Mouse (Mus musculus) adrenal gland, adult (tissue): ENCODE measurements around the gene Tfpi.

Experiments
- DNase-seq, 2 experiments: peaks; one replicate each; pipeline ENCODE4 v3.0.0; 2022 to 2023; ENCODE audit warnings: low spot score in 1 of 2; ENCODE audit not compliant: inconsistent age in 2 of 2

Gene Tfpi

GRCm38 (mm10) chr2:84474651-84475050 is 1.9 kb downstream of the Tfpi start:
- DNase-seq: peak; percentile 54 to 86

DNA sequence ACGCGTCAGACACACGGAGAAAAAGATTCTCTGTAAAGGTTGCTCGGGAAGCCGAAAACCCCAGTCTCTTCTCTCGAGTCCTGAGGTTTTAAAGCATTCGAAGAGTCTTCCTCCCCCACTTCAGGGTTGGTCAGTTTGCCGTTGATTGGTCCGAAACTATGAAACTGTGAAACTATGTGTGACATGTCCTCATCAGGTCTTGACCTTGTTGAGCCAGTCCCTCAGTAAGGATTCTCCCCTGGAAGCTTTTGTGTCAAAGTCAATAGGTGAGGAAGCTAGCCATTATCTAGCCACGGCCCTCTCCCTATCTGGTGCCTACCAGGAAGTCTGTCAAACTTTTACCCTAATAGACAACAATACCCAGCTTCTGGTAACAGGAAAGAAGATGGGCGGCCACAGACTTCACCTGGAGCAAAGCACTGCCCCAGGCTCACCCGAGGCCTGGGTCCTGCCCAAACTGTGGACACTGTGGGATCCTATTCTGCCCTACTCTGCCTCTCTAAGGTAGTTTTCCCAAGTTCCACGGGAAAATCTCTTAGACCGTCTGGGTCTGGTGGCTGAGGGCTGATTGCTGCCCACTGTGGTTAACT is 2.5 kb downstream of the Tfpi start:
- DNase-seq: no peak

GRCm38 (mm10) chr2:84467391-84467790 is 9.2 kb downstream of the Tfpi start:
- no peak for DNase-seq

- DNase-seq: no peak
Measured at GRCm38 (mm10) chr2:84464956-84465355, 11.6 kb downstream of the Tfpi start.

- DNase-seq: no peak
Measured at GRCm38 (mm10) chr2:84462411-84462810, 14.2 kb downstream of the Tfpi start.

- DNase-seq: peak; percentile 8 to 46
Measured at GRCm38 (mm10) chr2:84459651-84460177, 16.9 kb downstream of the Tfpi start.

GRCm38 (mm10) chr2:84457221-84457620 is 19.4 kb downstream of the Tfpi start:
- no peak for DNase-seq

DNA sequence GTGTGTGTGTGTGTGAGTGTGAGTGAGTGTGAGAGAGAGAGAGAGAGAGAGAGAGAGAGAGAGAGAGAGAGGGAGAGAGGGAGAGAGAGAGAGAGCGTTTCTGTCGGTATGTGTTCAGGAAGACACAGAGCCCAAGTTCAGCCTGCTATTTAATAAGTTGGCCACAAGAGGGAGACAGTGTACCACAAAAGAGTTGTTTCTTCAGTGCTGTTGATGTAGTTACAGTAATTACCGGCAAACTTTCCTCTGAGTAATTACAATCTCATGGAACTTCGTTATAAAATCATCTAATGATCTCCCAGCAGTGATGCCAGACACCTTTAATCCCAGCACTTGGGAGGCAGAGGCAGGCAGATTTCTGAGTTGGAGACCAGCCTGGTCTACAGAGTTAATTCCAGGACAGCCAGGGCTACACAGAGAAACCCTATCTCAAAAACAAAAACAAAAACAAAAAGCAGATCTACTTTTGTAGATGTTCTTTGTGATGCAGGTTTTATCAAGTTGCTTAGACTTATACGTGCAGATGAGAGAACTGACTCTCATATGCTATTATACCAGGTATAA is 21.3 kb downstream of the Tfpi start:
- peak; percentile 35 to 89 for DNase-seq

DNA sequence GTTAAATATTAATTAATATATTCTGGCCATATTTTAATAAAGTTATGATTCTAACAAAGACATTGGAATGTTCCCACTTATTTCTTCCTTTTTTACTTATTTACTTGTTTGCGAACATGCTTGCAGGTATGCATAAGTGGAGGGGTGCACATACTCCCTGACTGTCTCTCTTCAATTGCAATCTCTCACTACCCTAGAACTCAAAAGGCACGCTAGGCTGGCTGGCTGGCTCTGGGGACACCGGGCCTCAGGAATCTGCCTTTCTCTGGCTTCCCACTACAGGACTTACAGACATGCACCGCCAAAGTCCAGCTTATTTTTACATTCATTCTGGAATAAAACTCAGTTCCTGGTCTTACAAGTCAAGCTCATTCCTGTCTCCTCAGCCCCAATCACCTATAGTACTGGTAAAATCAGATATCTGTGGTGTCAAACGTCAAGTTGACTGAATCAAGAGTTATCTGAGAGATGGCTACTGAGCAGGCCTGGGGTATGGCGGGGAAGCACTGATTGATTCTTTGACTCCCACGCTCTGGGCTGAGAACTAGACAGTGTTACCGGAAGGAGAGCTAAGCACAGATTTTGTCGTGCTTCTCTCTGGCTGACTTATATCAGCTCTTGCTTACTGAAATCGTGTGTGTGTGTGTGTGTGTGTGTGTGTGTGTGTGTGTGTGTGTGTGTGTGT is 21.9 kb downstream of the Tfpi start:
- peak in 1 of 2 experiments; percentile 47 for DNase-seq

GRCm38 (mm10) chr2:84454051-84454450 is 22.5 kb downstream of the Tfpi start:
- DNase-seq: peak in 1 of 2 experiments; percentile 73

GRCm38 (mm10) chr2:84445499-84445898 is 31.1 kb downstream of the Tfpi start:
- DNase-seq: no peak

DNA sequence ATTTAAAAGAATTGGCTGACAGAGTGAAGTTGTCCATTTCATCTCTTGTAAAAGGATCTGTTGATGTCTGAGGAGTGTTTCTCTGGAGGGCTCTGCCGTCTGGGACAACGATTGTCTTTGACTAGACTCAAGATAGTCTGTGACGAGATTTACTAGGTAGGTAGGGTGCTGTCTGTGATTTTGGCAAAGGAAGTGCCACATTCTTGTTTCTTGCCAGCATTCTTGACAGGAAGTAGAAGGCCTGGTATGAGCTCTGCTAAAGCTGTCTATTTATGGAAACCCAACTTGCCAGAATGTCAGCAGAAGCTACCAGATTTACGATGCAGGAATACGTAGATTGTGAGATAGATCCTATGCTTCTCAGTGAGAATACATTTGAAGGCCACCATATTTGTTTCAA is 34.6 kb downstream of the Tfpi start:
- DNase-seq: no peak

- peak in 1 of 2 experiments; percentile 72 for DNase-seq
Measured at GRCm38 (mm10) chr2:84429724-84430123, 46.9 kb downstream of the Tfpi start.

- no peak for DNase-seq
Measured at GRCm38 (mm10) chr2:84428836-84429235, 47.7 kb downstream of the Tfpi start.

GRCm38 (mm10) chr2:84426531-84426930 is 50.0 kb downstream of the Tfpi start:
- DNase-seq: no peak

GRCm38 (mm10) chr2:84425138-84425537 is 51.4 kb downstream of the Tfpi start, which contains the start of gene Calcrl:
Gene Calcrl (minus strand): TSS chr2:84425411.
- peak; percentile 72 to 85 for DNase-seq

DNA sequence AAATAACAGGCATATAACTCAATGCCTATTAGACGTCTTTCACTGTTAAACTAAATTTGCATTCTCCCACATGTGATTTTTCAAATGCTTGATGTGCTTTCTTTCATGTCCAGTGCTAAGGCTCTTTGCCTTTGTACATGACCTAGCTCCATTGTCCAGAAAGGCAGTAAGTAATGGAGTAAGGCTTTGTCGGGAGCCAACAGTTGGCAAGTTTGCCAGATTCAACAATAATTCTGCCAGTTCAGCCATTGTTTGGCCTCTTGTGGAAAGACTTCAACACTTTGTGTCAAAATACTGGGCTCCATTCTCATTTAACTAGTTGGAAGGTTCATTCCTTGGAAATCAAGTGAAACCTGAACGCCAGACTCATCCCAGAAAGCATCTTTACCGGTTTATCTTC is 60.1 kb downstream of the Tfpi start:
- no peak for DNase-seq

DNA sequence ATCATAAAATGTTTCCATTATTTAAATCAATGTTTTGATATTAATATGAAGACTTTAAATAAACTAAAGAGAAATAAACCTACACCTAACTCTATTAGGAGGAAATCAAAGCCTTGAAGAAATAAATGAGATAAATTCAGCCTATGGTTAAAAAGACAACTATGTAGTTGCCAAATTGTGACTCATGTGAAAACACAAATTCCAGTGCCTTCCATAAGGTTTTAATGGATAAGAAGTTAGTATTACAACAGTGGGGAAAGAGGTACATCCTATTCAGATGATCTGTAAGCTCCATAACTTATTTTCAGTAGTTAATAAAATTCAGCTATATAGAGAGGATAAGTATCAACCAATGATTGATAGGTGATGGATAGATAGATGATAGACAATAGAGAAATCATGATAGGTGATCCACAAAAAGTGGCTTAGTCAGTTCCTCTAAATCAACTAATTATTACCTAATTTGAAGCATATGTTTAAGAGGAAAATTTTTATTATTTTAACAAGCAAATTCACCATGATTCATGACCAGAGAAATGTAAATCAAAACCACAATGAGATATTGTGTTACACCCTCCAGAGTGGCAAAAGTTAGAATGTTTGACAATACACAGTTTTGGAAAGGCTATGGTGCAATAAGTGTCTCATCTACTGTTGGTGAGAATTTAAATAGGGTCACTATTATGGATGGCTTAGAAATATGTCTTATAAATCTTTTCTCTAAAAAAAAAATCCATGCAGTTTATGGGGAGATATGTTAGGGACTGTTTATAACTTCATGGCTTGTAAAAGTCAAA is 66.6 kb downstream of the Tfpi start:
- no peak for DNase-seq

DNA sequence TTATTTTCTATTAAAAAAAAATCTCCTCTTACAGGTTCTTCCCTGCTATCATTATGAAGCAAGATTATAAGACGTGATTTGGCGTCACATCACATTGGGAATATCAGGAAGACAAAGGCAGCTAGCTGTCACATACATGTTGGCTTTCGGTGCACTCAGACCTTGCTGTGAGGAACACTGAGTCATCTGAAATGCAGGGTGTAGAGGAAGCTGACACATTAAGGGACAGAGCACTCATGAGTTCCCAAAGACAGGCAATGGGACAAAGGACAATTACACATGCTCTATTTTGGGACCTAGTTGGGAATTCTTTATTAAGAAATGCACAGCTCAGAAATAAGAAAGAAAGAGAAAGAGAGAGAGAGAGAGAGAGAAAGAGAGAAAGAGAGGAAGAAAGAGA is 71.7 kb downstream of the Tfpi start:
- no peak for DNase-seq

GRCm38 (mm10) chr2:84402713-84403112 is 73.9 kb downstream of the Tfpi start:
- DNase-seq: no peak

DNA sequence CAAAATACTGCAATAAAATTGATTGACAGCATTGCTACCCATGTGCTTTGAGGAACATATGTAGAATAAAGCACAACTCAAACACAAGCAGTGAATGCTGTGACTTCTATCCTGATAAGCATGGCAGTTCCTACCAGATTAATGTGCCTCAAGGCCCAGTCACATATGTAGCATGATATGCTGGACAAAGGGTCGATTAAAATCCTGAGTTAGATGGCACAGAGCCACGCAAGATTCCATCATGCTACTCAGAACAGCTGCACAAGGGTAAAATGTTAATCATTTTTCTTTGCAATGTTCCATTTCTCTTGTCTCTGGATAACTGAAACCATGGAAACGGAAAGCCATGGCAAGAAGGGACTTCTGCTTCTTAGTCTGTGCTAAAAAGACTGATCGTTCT is 80.0 kb downstream of the Tfpi start:
- no peak for DNase-seq
